Mouse (Mus musculus) hindbrain, embryonic 10.5 days (tissue): ENCODE measurements around the gene Rffl. TPM values are rescaled to one million over a fixed set of nuclear protein-coding genes. Genes with fewer than 3 reads are reported as not detected.
A peak's percentile ranks its signal among the peaks of the same experiment; 100 is the strongest.

Experiments used
- DNase-seq: peaks from one replicate; pipeline ENCODE4 v3.0.0-alpha.2; 2017; ENCODE audit warnings: low spot score
- H3K27ac ChIP-seq: fragments of 300-500 bp; sonication (generic); 2 replicates; pipeline ENCODE4 v1.5.1; 2016; ENCODE audit warnings: mild to moderate bottlenecking, moderate library complexity
- H3K27me3 ChIP-seq: fragments of 300-500 bp; sonication (generic); 2 replicates; pipeline ENCODE4 v1.6.1; 2016; ENCODE audit warnings: mild to moderate bottlenecking; ENCODE audit not compliant: poor library complexity, insufficient read depth, severe bottlenecking
- H3K36me3 ChIP-seq: fragments of 300-500 bp; sonication (generic); 2 replicates; pipeline ENCODE4 v1.6.1; 2016; ENCODE audit warnings: mild to moderate bottlenecking, moderate library complexity
- H3K4me1 ChIP-seq: fragments of 300-500 bp; sonication (generic); replicated peaks from 2 replicates; pipeline ENCODE4 v1.6.1; 2016; ENCODE audit warnings: mild to moderate bottlenecking
- H3K4me3 ChIP-seq: fragments of 300-500 bp; sonication (generic); 2 replicates; pipeline ENCODE4 v1.5.1; 2016; ENCODE audit warnings: mild to moderate bottlenecking, moderate library complexity
- H3K9me3 ChIP-seq: fragments of 300-500 bp; sonication (generic); 2 replicates; pipeline ENCODE4 v1.6.1; 2016; ENCODE audit warnings: mild to moderate bottlenecking, moderate library complexity
- WGBS: fragments of 180-500 bp; shearing (Covaris S2); methylation state at CpG from one replicate; pipeline ENCODE4 v1.1.7; 2016; 5-methylcytosine and 5-hydroxymethylcytosine counted together
- polyA plus RNA-seq: library from polyadenylated mRNA; unstranded; fragments of >200 nt; fragmentation: Nextera tagmentation; extraction: Ambion mirVana; gene quantifications from 2 replicates; pipeline ENCODE4 v1.2.1, GENCODE M21; 2016

Rffl gene
- polyA plus RNA-seq, 1 experiment from 2014 or later: 7.4 TPM

DNA sequence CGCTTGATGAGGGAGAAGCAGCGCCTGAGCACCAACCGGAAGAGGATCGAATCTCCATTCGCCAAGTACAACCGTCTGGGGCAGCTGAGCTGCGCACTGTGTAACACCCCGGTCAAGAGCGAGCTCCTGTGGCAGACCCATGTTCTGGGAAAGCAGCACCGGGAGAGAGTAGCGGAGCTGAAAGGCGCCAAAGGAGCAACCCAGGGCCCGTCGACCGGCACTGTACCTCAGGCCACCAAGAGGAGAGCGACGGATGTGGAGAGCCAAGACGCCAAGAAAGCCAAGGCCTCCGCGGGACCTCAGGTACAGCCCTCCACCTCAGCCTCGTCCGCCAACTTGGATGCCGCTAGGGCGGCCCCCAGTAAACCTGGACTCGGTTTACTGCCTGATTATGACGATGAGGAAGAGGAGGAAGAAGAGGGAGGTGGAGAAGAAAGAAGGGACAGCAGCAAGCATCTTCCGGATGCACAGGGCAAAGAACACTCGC is 106.5 kb downstream of the Rffl start:
- peak overlapping the region; percentile 91 for H3K27ac ChIP-seq
- H3K4me3 ChIP-seq: peak overlapping the region; percentile 80
- no peak for DNase-seq
- WGBS: 2% methylated on average over 28 of the region's 28 CpGs
- H3K27me3 ChIP-seq: no peaks in the 10 kb centered on the region
- H3K36me3 ChIP-seq: peaks cover 25% of the 10 kb centered on the region
- no peaks in the 10 kb centered on the region for H3K9me3 ChIP-seq
- H3K4me1 ChIP-seq: peaks cover 26% of the 10 kb centered on the region

DNA sequence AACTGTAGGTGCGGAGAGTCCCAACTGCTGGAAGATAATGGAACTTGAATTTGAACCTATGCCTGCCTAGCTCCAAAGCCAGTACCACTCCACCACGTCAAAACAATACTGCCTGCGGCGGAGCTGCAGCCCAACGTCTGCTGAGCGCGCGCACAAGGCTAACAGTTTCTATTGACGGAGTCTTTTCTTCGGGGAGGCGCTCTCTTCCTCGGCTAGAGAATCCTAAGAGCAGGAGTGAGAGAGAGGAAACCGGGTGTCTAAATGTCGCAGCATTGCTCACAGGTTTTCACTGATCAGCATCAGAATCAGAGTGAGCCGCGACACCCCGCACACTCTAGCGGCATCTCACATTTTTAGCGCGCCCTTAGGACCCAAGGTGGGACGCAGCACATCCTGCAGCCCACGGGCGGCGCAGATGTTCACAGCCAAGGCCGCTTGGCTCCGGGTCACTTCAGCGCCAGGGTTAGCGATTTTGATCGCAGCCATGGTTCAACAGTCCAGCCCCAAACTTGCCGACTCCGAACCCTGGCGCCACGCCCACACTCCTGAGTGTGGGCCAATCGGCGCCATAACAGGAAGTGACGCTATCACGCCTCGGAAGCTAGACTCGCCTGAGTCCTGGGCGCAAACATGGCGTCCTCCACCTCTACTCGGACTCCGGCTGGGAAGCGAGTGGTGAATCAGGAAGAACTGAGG is 107.1 kb downstream of the Rffl start, which contains the start of the genes Cct6b and Zfp830:
Gene Cct6b, minus strand, starts transcription at position 580 of the 696 bp plus-strand sequence.
Gene Zfp830, plus strand, starts transcription at position 604 of the 696 bp plus-strand sequence.
- Histone ChIP-seq H3K27me3 (no peaks in the 10 kb centered on the region), H3K9me3 (no peaks in the 10 kb centered on the region), H3K4me1 (peaks cover 26% of the 10 kb centered on the region), H3K4me3 (peak within 1 kb of the TSS; percentile 80), H3K27ac (peak within 1 kb of the TSS; percentile 91), H3K36me3 (peaks cover 20% of the 10 kb centered on the region)
- DNase-seq: peak; percentile 92
- WGBS: under 1% methylated on average over 44 of the region's 44 CpGs

DNA sequence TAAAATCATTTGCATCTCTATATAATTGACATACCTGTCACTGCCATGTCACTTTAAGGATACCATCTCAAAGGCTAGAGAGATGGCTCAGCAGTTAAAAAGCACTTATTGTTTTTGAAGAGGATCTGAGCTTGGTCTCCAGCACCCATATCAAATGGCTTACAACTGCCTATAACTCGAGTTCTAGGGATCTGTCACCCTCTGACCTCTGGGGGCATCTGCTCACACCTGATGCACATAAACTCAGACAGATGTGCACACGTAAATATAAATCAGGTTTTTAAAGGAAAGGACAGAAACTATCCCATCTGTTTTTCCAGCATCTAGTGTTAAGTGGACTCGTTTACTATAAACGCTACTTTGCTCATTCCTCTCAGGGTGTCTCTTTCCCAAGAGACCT is 107.7 kb downstream of the Rffl start:
- DNase-seq: no peak
- Histone ChIP-seq H3K36me3 (peaks cover 13% of the 10 kb centered on the region), H3K27ac (peak overlapping the region; percentile 91), H3K27me3 (no peaks in the 10 kb centered on the region), H3K4me1 (peaks cover 26% of the 10 kb centered on the region), H3K9me3 (no peaks in the 10 kb centered on the region), H3K4me3 (peak overlapping the region; percentile 80)
- 17% methylated on average over 4 of the region's 4 CpGs for WGBS

DNA sequence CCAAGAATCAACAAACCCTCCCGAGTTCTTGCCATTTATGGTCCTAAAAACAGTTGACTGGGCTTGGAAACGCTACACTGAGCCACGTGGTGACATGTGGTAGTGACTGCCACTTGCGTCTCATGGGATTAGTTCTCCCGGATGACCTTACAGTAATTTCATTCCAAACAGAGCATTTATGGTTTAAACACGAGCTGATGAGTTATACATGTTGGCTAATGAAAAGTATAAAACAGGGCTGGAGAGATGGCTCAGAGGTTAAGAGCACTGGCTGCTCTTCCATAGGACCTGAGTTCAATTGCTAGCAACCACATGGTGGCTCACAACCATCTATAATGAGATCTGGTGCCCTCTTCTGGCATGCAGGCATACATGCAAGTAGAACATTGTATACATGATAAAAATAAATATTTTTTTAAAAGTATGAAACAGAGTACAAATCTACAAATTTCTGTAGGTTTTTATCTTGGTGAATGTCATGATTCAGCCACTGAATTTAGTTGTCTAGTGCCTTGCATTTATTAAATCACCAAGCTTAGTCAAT is 108.7 kb downstream of the Rffl start:
- no peak for DNase-seq
- H3K4me1 ChIP-seq: peaks cover 26% of the 10 kb centered on the region
- 88% methylated on average over 6 of the region's 6 CpGs for WGBS
- no peaks in the 10 kb centered on the region for H3K27me3 ChIP-seq
- H3K27ac ChIP-seq: no peak overlapping the region
- H3K4me3 ChIP-seq: no peak overlapping the region
- peaks cover 10% of the 10 kb centered on the region for H3K36me3 ChIP-seq
- H3K9me3 ChIP-seq: no peaks in the 10 kb centered on the region

DNA sequence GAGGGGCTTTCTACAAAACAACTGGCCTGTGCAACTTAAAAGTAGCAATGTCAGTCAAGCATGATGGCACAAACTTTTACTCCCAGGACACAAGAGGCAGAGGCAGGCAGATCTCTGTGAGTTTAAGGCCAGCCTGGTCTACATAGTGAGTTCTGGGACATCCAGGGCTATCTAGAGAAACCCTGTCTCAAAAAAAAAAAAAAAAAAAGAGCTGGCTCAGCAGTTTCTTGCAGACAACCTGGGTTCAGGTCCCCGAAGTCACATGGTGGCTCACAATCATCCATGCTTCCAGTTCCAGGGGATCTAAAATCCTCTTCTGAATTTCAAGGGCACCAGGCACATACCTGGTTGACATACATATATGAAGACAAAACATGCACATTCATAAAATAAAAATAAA is 115.1 kb downstream of the Rffl start:
- DNase-seq: no peak
- 86% methylated on average over 1 of the region's 1 CpGs for WGBS
- no peaks in the 10 kb centered on the region for H3K36me3 ChIP-seq
- H3K4me3 ChIP-seq: no peak overlapping the region
- H3K27me3 ChIP-seq: no peaks in the 10 kb centered on the region
- H3K4me1 ChIP-seq: no peaks in the 10 kb centered on the region
- H3K27ac ChIP-seq: no peak overlapping the region
- no peaks in the 10 kb centered on the region for H3K9me3 ChIP-seq

Other genes starting within 250 kb of the Rffl start
- 0.37 and 0.41 TPM in 2 replicates for gene Cct6b, start 106.9 kb downstream of the Rffl start, polyA plus RNA-seq
- 31.6 and 35.8 TPM in 2 replicates for gene Zfp830, start 106.9 kb downstream of the Rffl start, polyA plus RNA-seq
- gene Lig3, start 90.1 kb downstream of the Rffl start, polyA plus RNA-seq: 43.2 and 44.1 TPM in 2 replicates
- gene Rad51d, start 19.4 kb upstream of the Rffl start, polyA plus RNA-seq: 15.1 and 17.3 TPM in 2 replicates
- gene Fndc8, start 20.9 kb upstream of the Rffl start, polyA plus RNA-seq: 0.19 and 0.31 TPM in 2 replicates
- 37.0 and 41.3 TPM in 2 replicates for gene Nle1, start 37.2 kb upstream of the Rffl start, polyA plus RNA-seq
- gene Unc45b, start 39.3 kb upstream of the Rffl start, polyA plus RNA-seq: 0.22 and 0.60 TPM in 2 replicates
- 0.11 and 0.48 TPM in 2 replicates for gene Slfn5, start 80.1 kb upstream of the Rffl start, polyA plus RNA-seq
- 5.9 and 8.5 TPM in 2 replicates for gene Slfn9, start 120.6 kb upstream of the Rffl start, polyA plus RNA-seq
- gene Slfn8, start 149.6 kb upstream of the Rffl start, polyA plus RNA-seq: 0.19 and 0.24 TPM in 2 replicates
- 0.85 and 1.9 TPM in 2 replicates for gene Slfn2, start 193.9 kb upstream of the Rffl start, polyA plus RNA-seq
- gene Slfn1, start 245.6 kb upstream of the Rffl start, polyA plus RNA-seq: not detected in 2 replicates